Mouse (Mus musculus): Measurements from ENCODE around the gene Csmd2.
"Not testable (repeated sequence)": the region's sequence is repeated elsewhere in the genome, so short reads cannot be mapped to it uniquely, and the experiment has no call there.

Gene Csmd2

GRCm38 (mm10) chr4:128543956-128544486 lies 556.4 kb downstream of the Csmd2 start:
- not testable (repeated sequence) for DNase-seq

DNA sequence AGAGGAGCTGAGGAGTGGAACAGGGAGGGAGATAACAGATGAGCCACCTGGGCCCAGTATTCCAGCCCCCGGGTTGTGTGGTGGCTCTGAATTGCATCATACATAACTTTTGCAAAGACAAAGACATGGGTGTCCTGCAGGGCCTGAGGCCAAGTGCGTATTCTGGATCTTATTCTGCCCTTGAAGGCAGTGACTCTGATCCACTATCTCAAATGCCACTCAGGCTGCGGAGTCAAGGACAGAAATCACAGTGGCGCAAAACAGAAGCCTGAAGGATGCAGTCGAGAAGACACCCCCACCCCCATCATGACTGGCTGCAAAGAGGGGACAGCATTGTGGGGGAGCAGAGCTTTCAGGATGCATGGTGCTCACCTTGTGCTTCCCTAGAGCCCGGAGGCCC lies 563.1 kb downstream of the Csmd2 start:
- DNase-seq, result no peak

GRCm38 (mm10) chr4:128554198-128554597 lies 566.5 kb downstream of the Csmd2 start:
- DNase-seq, result no peak

- peak in 1 of 2 experiments; percentile 5 for DNase-seq
These were observed 572.7 kb downstream of the Csmd2 start for GRCm38 (mm10) chr4:128560327-128560726.

DNA sequence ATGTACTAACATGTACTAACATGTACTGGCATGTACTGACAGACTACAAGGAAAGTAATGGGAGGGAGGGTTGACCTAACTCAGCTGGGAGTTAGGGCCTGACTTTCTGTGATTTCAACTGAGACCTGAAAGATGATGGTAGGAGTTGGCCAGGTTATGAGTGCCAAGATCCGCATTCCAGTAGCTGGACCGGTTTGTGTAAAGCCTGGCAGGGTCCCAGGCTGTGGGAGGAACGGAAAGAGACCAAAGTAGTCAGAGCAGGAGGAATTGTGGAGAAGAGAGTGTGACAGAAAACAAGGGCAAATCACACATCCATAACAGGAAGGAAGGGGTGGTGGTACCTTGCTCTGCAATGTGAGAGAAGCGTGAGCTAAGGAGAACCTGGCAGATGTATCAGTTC lies 588.2 kb downstream of the Csmd2 start:
- DNase-seq, result no peak

DNA sequence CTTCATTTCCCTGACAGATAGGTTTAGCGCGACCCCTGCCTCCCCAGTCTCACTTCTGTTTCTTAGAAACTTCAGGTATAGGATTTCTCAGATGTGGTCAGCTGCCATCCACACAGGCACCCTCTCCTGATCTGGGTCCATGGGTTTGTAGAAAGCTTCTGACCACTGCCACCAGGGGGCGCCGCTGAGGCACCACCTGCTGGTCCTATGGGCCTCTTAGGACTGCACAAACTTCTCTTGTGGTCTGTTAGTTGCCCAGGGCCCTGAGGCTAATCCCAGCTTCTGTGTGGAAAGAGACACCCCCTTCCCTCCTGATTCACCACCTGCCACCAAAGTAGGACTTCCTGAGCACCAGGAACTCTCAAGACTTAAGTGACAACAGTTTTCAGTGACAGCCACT lies 591.5 kb downstream of the Csmd2 start:
- DNase-seq, result peak; percentile 81 to 84

GRCm38 (mm10) chr4:128593286-128593685 lies 605.6 kb downstream of the Csmd2 start:
- DNase-seq, result peak; percentile 42 to 51

DNA sequence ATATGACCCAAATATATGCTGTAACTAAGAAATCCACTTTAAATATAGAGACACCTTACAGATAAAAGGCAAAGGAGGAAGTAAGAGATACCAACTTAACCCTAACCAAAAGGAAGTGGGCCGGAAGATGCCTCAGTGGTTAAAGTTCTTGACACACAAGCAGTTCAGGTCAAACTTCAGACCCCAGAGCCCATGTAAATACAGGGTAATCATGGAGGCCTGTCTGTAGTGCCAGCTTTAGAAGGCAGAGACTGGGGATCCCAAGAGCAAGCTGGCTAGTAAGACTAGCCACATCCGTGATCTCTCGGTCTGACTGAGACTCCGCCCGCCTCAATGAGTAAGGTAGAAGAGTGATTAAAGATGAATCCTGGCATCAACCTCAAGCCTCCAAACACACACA lies 606.4 kb downstream of the Csmd2 start:
- peak; percentile 46 to 49 for DNase-seq

DNA sequence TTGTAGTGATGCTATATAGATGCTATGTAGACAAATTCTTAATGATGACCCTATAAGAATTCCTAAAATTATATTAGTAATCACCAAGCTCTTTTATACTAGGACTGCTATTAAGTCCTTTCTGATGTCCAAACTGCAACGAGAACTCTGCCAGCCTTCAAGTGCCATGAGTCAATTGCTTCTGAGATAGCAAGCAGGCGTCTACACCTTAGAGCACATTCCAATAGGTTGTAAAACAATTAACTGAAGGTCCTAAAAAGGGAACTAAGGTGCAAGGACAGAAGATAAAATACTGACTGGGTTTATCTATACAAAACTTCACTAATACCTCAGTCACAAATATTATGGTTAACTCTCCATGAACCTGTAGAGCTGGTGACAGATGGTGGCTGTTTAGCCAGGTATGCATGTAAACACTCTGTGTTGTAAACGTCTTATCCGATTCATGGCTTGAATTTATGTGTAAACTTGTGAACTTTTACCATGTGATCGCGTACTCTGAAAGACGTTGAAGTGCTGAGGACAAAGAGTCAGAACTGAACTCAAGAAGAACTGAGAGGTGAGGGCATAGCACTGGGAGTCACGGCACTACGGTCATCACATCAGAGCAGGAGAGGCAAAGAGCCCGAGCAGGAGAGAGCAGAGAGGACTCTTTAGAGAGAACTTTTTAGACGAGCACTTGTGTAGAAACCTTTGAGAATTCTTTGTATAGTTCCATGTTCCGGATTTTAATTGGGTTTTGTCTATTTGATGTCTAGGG lies 610.3 kb downstream of the Csmd2 start:
- DNase-seq, result no peak

- DNase-seq, result no peak
These were observed 618.9 kb downstream of the Csmd2 start for GRCm38 (mm10) chr4:128606586-128606985.

DNA sequence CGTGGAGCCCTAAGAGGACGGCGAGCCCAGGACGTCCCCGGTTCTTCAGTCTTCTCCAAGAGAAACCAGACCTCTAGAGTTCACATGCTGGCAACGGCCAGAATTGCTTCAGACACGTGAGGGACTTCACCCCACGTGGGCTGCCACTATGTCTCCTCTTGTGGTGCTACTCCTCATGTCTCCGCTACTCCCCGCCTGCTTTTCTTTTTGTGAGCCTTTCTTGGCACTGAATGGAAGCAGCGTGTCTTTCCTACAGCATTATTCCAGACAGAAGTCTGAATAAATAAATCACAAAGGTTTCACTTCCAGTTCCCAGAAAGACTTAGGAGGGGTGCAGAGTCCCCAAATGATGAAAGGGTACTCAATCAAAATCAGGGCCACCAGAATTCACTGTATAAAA lies 620.0 kb downstream of the Csmd2 start:
- no peak for DNase-seq

- DNase-seq, result no peak
These were observed 621.7 kb downstream of the Csmd2 start for GRCm38 (mm10) chr4:128609276-128609924.

GRCm38 (mm10) chr4:128609925-128610402 lies 622.3 kb downstream of the Csmd2 start, which contains the start of gene Zscan20:
Zscan20 (minus strand) TSS chr4:128610098.
- DNase-seq, result peak; percentile 90 to 93

DNA sequence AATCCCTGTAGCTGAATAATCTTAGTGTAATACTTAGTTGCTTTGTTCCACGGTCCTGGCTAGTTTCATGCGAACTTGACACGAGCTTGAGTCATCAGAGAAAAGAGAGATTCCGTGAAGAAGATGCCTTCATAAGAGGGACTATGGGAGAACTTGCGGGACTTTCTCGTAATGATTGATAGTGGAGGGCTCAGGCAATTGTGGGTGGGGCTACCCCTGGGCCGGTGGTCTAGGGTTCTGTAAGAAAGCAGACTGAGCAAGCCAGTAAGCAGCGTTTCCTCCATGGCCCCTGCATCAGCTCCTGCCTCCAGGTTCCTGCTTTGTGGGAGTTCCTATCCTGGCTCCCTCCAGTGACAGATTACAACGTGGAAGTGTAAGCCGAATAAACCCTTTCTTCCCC lies 623.0 kb downstream of the Csmd2 start:
- DNase-seq, result no peak

DNA sequence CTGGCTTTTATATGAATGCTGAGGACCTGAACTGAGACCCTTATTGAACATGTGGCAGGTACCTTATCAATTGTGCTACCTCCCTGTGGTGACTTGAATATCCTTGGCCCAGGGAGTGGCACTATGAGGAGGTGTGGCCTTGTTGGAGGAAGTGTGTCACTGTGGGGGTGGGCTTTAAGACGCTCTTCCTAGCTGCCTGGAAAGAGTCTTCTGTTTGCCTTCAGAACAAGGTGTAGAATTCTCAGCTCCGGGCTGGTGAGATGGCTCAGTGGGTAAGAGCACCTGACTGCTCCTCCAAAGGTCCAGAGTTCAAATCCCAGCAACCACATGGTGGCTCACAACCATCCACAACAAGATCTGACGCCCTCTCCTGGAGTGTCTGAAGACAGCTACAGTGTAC lies 624.1 kb downstream of the Csmd2 start:
- not testable (repeated sequence) for DNase-seq

GRCm38 (mm10) chr4:128613326-128613725 lies 625.7 kb downstream of the Csmd2 start:
- peak; percentile 58 to 66 for DNase-seq

DNA sequence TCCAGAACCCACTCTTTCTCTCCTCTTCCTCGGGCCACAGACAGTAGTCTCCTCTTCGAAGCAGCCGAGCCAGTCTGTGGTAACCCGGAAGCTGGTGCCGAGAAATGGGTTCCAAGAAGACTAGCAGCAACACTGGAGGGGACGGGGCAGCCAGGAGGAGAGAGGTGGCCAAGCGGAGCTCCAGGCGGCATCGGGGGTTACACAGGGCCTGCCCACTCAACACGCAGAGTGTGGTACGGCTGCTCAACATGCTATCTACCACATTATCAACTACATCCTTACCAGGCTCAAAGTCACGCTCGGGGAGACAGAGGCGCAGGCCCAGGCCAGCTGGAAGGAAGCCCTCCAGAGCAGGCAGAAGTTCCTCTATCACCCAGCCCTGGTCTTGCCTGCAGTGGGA lies 628.1 kb downstream of the Csmd2 start:
- DNase-seq, result peak; percentile 45 to 46
